Mouse (Mus musculus) heart, adult 2 months (tissue): ENCODE results near the gene Klhl32. TPM values are rescaled to one million over a fixed set of nuclear protein-coding genes. Genes with fewer than 3 reads are reported as not detected.

ENCODE experiments used
- DNase-seq, 2 experiments: peaks; one replicate each; pipeline ENCODE4 v3.0.0; 2021
- H3K27ac ChIP-seq: fragments of 200-600 bp; 2 replicates; pipeline ENCODE4 v1.8.1; 2022
- H3K27me3 ChIP-seq: fragments of 200-500 bp; 2 replicates; pipeline ENCODE4 v1.6.1; 2012; ENCODE audit warnings: mild to moderate bottlenecking, low read length, inconsistent platforms, mixed read lengths; ENCODE audit not compliant: control insufficient read depth, insufficient read depth
- H3K36me3 ChIP-seq: fragments of 200-500 bp; 2 replicates; pipeline ENCODE4 v1.6.1; 2012; ENCODE audit warnings: low read length, inconsistent platforms; ENCODE audit not compliant: control insufficient read depth, insufficient read depth
- H3K4me1 ChIP-seq: fragments of 200-500 bp; 2 replicates; pipeline ENCODE4 v1.6.1; 2011; ENCODE audit warnings: low read length; ENCODE audit not compliant: control insufficient read depth, insufficient read depth
- H3K4me3 ChIP-seq: fragments of 200-600 bp; 2 replicates; pipeline ENCODE4 v1.8.1; 2022
- H3K79me2 ChIP-seq: fragments of 200-500 bp; replicated peaks from 2 replicates; pipeline ENCODE4 v1.6.1; 2012; ENCODE audit warnings: mild to moderate bottlenecking, inconsistent platforms, low read length, moderate library complexity, mixed read lengths; ENCODE audit not compliant: control insufficient read depth, insufficient read depth
- H3K9ac ChIP-seq: fragments of 200-500 bp; 2 replicates; pipeline ENCODE4 v1.6.1; 2012; ENCODE audit warnings: low read depth, mild to moderate bottlenecking, control low read depth, inconsistent platforms, low read length, mixed read lengths
- CTCF ChIP-seq: fragments of 200-600 bp; IDR thresholded peaks from 2 replicates; pipeline ENCODE4 v1.8.1; 2022; ENCODE audit warnings: antibody characterized with exemption, mild to moderate bottlenecking, moderate library complexity
- EP300 ChIP-seq: fragments of 200-500 bp; IDR thresholded peaks from 2 replicates; pipeline ENCODE4 v1.6.1; 2011; ENCODE audit warnings: low read depth, low read length, control low read depth; ENCODE audit not compliant: insufficient read depth
- POLR2A ChIP-seq: fragments of 200-500 bp; IDR thresholded peaks from 2 replicates; pipeline ENCODE4 v1.6.1; 2011; ENCODE audit warnings: mild to moderate bottlenecking, low read depth, low read length, control low read depth; ENCODE audit not compliant: insufficient read depth
- WGBS: fragments of 180-500 bp; shearing (Covaris S2); methylation state at CpG from one replicate; pipeline ENCODE4 v1.1.7; 2018; 5-methylcytosine and 5-hydroxymethylcytosine counted together
- intact Hi-C: fragments of 180-260 bp; cut with DNase I; formaldehyde crosslinking; loops from one replicate; pipeline ENCODE4 v1.15.1; 2025
- polyA plus RNA-seq: library from polyadenylated mRNA; depleted of rRNA; stranded (reverse); fragments of >200 nt; gene quantifications from 2 replicates; pipeline ENCODE4 v1.2.3, GENCODE M21; 2012
- total RNA-seq, 2 experiments: library from RNA; stranded (reverse); gene quantifications; 2 replicates each; pipeline ENCODE4 v1.2.3; 2021

The Klhl32 gene
- total and polyA plus RNA-seq, 3 experiments, result 0.91 to 2.1 (median 1.5) TPM

DNA sequence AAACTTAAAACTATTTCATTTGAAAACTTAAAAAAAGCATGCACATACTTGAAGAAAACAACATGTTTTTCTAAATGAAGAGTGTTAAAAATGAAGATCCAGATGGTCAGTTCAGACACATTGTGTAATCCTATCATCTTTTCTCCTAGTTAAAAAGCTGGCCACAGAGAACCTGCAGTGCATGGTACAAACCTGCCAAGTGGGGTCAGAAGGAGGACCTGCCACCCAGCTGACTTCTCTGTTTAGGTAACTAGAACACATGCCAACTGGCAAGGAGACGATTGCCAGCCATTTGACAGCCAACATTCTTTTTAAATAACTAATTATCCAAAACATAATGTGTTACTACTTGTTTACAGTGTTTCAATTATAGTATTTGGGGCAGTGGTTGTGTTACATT, 252.3 kb downstream of the Klhl32 start:
- intact Hi-C loops, result no loop called here
- WGBS, result 83% methylated on average over 1 of the region's 1 CpGs
- TF ChIP-seq CTCF (no peak), EP300 (no peak), POLR2A (no peak)

DNA sequence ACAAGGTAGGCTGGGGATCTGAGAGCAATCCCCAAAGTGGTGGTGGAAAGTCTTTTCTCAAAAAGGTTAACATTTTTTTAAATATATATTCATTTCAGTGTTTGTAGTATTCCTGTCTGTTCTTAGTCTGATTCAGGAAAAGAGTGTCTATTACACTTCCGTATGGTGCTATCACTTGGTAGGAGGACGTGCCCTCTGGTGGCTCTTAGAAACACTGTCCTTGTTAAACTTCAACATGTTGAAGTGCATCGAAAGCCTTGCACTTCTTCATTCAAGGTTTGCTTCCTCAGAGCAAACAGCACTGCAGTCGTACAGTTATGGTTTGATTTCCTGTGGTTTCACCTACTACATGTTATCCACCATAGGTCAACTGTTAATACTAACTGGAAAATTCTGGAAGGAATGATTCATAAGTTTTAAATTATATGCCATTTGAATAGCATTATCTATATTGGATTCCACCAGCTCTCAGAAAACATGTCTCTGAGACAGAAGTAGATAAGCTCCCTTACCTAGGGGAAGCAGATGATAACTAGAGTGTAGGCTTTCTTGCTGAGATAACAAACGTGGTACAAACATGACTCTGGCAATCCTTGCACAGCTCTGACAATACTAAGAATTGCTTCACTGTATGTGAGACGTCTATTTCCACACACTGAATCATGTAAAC, 253.8 kb downstream of the Klhl32 start:
- WGBS, result 65% methylated on average over 6 of the region's 6 CpGs
- intact Hi-C loops, result no loop called here
- Histone ChIP-seq H3K36me3 (no peaks in the 10 kb centered on the region), H3K9ac (no peak overlapping the region), H3K27me3 (no peaks in the 10 kb centered on the region), H3K4me1 (no peaks in the 10 kb centered on the region), H3K27ac (no peak overlapping the region), H3K79me2 (no peaks in the 10 kb centered on the region), H3K4me3 (no peak overlapping the region)
- no peak for DNase-seq
- TF ChIP-seq EP300, result no peak
- TF ChIP-seq POLR2A, result no peak
- TF ChIP-seq CTCF, result no peak

More for the DNA sequence above, 252.3 kb downstream of the Klhl32 start:
- no peak overlapping the region for H3K4me3 ChIP-seq
- H3K79me2 ChIP-seq, result no peaks in the 10 kb centered on the region
- no peak overlapping the region for H3K27ac ChIP-seq
- H3K4me1 ChIP-seq, result no peaks in the 10 kb centered on the region
- no peak overlapping the region for H3K9ac ChIP-seq
- DNase-seq, result no peak
- no peaks in the 10 kb centered on the region for H3K36me3 ChIP-seq
- no peaks in the 10 kb centered on the region for H3K27me3 ChIP-seq

DNA sequence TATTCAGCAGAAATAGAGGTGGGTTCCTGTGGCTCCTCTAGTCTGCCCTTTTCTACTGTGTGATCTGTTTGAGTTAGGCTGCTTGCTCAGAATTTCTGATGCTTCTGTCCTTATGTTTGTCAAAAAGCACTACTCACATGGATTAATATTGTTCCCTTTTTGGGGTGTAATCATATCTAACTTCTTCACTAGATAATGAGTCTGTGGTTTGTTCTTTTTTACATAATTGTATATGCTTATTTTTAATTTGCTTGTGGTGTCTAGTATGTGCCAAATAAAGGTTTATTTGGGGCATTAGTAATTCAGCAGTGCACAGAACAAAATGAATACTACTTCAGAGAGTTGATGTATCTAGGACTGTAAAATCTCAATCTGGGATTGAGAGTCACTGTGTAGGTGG, 256.1 kb downstream of the Klhl32 start:
- TF ChIP-seq CTCF (no peak), POLR2A (no peak), EP300 (no peak)
- intact Hi-C loops, result no loop called here
- no peak for DNase-seq
- Histone ChIP-seq H3K9ac (no peak overlapping the region), H3K4me1 (no peaks in the 10 kb centered on the region), H3K4me3 (no peak overlapping the region), H3K79me2 (no peaks in the 10 kb centered on the region), H3K36me3 (no peaks in the 10 kb centered on the region), H3K27ac (no peak overlapping the region), H3K27me3 (no peaks in the 10 kb centered on the region)

DNA sequence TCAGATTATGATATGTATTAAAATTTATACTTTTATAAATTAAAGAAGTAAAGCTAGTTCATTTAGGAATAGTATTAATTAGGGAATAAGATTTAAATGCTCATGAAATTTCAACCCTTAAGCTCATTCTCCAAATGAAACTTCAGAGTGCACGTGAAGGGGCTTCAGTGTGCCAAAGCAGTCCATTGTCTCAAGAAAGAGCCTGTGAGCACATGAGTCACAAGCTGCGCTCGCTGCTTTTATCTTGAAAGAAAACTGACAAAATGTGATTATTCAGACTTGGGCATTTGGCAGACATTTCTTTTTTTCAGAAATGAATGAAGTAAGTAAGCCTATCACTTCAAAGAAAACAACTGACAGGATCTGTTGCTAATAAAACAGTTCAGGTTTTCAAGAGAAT, 266.9 kb downstream of the Klhl32 start:
- Histone ChIP-seq H3K27me3 (no peaks in the 10 kb centered on the region), H3K4me1 (no peaks in the 10 kb centered on the region), H3K9ac (no peak overlapping the region), H3K36me3 (no peaks in the 10 kb centered on the region), H3K4me3 (no peak overlapping the region), H3K79me2 (no peaks in the 10 kb centered on the region), H3K27ac (no peak overlapping the region)
- intact Hi-C loops, result no loop called here
- 74% methylated on average over 3 of the region's 3 CpGs for WGBS
- no peak for DNase-seq
- TF ChIP-seq EP300 (no peak), POLR2A (no peak), CTCF (no peak)

DNA sequence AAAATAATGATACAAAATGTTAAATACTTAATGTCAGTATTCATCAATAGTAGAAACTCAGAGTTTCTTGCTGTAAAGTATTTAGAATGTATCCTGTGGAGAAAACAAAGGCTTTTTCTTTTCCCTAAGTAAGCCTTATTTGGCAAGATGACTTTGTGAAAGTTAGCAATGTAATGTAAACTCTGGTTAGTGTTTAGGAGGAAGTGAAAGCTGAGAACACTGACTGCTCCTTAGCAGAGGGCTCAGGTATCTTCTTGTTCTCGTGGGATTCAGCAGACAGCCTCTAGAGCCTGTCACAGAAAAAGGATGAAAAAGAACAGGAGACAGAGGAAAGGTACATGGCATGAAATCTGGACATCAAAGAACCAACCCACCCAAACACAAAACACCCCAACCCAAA, 268.6 kb downstream of the Klhl32 start:
- WGBS, result 50% methylated on average over 1 of the region's 1 CpGs
- H3K27me3 ChIP-seq, result no peaks in the 10 kb centered on the region
- H3K4me1 ChIP-seq, result no peaks in the 10 kb centered on the region
- DNase-seq, result no peak
- no peak overlapping the region for H3K4me3 ChIP-seq
- TF ChIP-seq POLR2A (no peak), EP300 (no peak), CTCF (no peak)
- H3K9ac ChIP-seq, result no peak overlapping the region
- no peaks in the 10 kb centered on the region for H3K36me3 ChIP-seq
- H3K27ac ChIP-seq, result no peak overlapping the region
- intact Hi-C loops, result no loop called here
- no peaks in the 10 kb centered on the region for H3K79me2 ChIP-seq

DNA sequence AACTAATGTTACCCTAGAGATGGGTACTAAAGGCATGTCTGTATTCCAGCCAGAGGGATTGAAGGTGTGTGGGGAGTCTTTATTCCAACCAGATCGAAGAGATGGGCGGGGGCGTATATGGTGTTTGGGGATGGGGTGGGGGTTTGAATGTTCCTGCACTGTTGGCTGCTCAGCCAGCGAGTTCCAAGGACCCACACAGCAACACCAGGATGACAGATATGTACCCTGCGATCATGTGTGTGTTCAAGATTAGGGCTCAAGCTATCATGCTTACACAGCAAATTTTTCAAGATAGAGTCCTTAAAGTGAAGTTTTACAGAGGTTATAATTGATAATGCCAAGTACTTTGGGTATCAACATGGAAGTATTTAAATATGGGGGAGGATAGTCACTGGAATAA, 273.3 kb downstream of the Klhl32 start:
- intact Hi-C loops, result no loop called here
- H3K4me3 ChIP-seq, result no peak overlapping the region
- no peak for DNase-seq
- H3K36me3 ChIP-seq, result no peaks in the 10 kb centered on the region
- no peak overlapping the region for H3K27ac ChIP-seq
- TF ChIP-seq EP300 (no peak), POLR2A (no peak), CTCF (no peak)
- no peak overlapping the region for H3K9ac ChIP-seq
- H3K27me3 ChIP-seq, result no peaks in the 10 kb centered on the region
- H3K79me2 ChIP-seq, result no peaks in the 10 kb centered on the region
- no peaks in the 10 kb centered on the region for H3K4me1 ChIP-seq
- 92% methylated on average over 5 of the region's 5 CpGs for WGBS

DNA sequence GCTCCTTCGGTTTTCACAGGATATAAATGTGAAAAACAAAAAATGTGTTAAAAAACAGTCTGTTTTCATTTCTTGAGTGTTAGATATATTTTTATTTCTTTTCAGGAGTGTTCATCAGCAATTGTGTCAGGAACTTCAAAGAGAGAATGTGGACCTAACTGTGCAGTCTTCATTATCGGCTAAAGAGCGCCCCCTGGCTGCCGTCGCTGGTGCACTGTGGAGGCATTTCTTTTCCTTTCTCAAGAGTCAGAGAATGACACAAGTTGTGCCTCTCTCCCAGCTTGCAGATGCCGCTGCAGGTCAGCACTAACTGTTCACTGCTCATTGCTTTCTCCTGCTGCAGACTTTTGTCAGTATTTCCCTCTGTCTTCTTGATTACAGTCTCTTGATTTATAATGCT, 276.6 kb downstream of the Klhl32 start:
- no peaks in the 10 kb centered on the region for H3K4me1 ChIP-seq
- no peaks in the 10 kb centered on the region for H3K79me2 ChIP-seq
- no peaks in the 10 kb centered on the region for H3K27me3 ChIP-seq
- no peak overlapping the region for H3K9ac ChIP-seq
- TF ChIP-seq CTCF (peak; percentile 99), POLR2A (no peak)
- H3K4me3 ChIP-seq, result no peak overlapping the region
- intact Hi-C loops, result loop anchor here (2.0 kb wide), 1 partner anchor 295 kb away; no protein-coding TSS in a partner anchor
- DNase-seq, result peak; percentile 48 to 77
- H3K27ac ChIP-seq, result no peak overlapping the region
- H3K36me3 ChIP-seq, result no peaks in the 10 kb centered on the region
- WGBS, result 19% methylated on average over 6 of the region's 6 CpGs
